Mouse (Mus musculus): ENCODE data around the gene Slc35g3.

The Slc35g3 gene

GRCm38 (mm10) chr11:69781828-69782227 is 20.1 kb upstream of the Slc35g3 start:
- DNase-seq, result no peak

GRCm38 (mm10) chr11:69778985-69779384 is 17.2 kb upstream of the Slc35g3 start:
- no peak for DNase-seq

- no peak for DNase-seq
These were observed 16.7 kb upstream of the Slc35g3 start for GRCm38 (mm10) chr11:69778258-69778982.

- DNase-seq, result no peak
These were observed 15.9 kb upstream of the Slc35g3 start for GRCm38 (mm10) chr11:69777504-69778257.

- no peak for DNase-seq
These were observed 14.7 kb upstream of the Slc35g3 start for GRCm38 (mm10) chr11:69776488-69776887.

- DNase-seq, result no peak
These were observed 13.9 kb upstream of the Slc35g3 start for GRCm38 (mm10) chr11:69775716-69776115.

GRCm38 (mm10) chr11:69774961-69775360 is 13.2 kb upstream of the Slc35g3 start:
- no peak for DNase-seq

- peak; percentile 21 for DNase-seq
These were observed 5.8 kb upstream of the Slc35g3 start for GRCm38 (mm10) chr11:69767625-69767909.

- DNase-seq, result peak; percentile 29
These were observed 5.3 kb upstream of the Slc35g3 start for GRCm38 (mm10) chr11:69766872-69767624.

GRCm38 (mm10) chr11:69766126-69766609 is 4.4 kb upstream of the Slc35g3 start:
- peak; percentile 77 for DNase-seq

GRCm38 (mm10) chr11:69765221-69766125 is 3.7 kb upstream of the Slc35g3 start, which contains the start of gene Zbtb4:
Zbtb4 (plus strand) TSS chr11:69765912.
- DNase-seq, result peak; percentile 51

GRCm38 (mm10) chr11:69763551-69763950 is 1.8 kb upstream of the Slc35g3 start:
- DNase-seq, result no peak

- DNase-seq, result no peak
These were observed 917 bp downstream of the Slc35g3 start for GRCm38 (mm10) chr11:69760901-69761200.

GRCm38 (mm10) chr11:69760160-69760900 is 1.4 kb downstream of the Slc35g3 start:
- no peak for DNase-seq

GRCm38 (mm10) chr11:69758971-69759721 is 2.6 kb downstream of the Slc35g3 start:
- DNase-seq, result peak; percentile 89

- peak; percentile 98 for DNase-seq
These were observed 3.2 kb downstream of the Slc35g3 start, which contains the start of gene Polr2a for GRCm38 (mm10) chr11:69758478-69758970. Polr2a (minus strand) TSS chr11:69758637.

GRCm38 (mm10) chr11:69758090-69758456 is 3.7 kb downstream of the Slc35g3 start:
- peak; percentile 97 for DNase-seq

- DNase-seq, result no peak
These were observed 4.3 kb downstream of the Slc35g3 start for GRCm38 (mm10) chr11:69757303-69758089.

GRCm38 (mm10) chr11:69754701-69755100 is 7.1 kb downstream of the Slc35g3 start:
- no peak for DNase-seq

GRCm38 (mm10) chr11:69754233-69754632 is 7.5 kb downstream of the Slc35g3 start:
- DNase-seq, result no peak

All from kidney, adult 18-20 months (tissue).